15 mouse cellular contexts compared by ENCODE assay signal in genomic region chr4:148415575-148415974, GRCm38 (mm10). TPM values are rescaled to one million over a fixed set of nuclear protein-coding genes. Genes with fewer than 3 reads are reported as not detected.
DNase-seq lines count a peak whose midpoint lies in the region; ATAC-seq lines count a peak whose summit lies in the region.
"Had no signal": no experiment of that assay in that cellular context is flagged by ENCODE, and none has a peak within 500 bp of the region (broad histone marks: within the 10 kb centered on the region; RNA-seq: fewer than 3 reads in every experiment).

No protein-coding gene starts in this region.

- no peak for DNase-seq in midbrain, embryonic 11.5 days (ENCODE audit: low spot score, missing footprints)
- no peak for DNase-seq in adrenal gland, adult 2 months
- DNase-seq in c-Kit-positive CD71-positive TER-119-positive erythroid progenitor cells, embryonic 14.5 days (ENCODE audit: low spot score), result no peak
- DNase-seq: cerebellum, postnatal 14 days; heart, adult 18-20 months; kidney, postnatal 10 days; liver; right cerebral cortex, postnatal 25 days had no signal

- H3K4me1 ChIP-seq in forebrain, embryonic 13.5 days, result peaks cover 21% of the 10 kb centered on the region
- peaks cover 4% of the 10 kb centered on the region; the same call in 1 of the 2 replicates for H3K4me1 ChIP-seq in forebrain, embryonic 16.5 days (replicated peaks; ENCODE audit: control insufficient read depth, insufficient read depth, low read length)
- H3K4me1 ChIP-seq in midbrain, embryonic 13.5 days (replicated peaks), result peaks cover 36% of the 10 kb centered on the region
- H3K4me1 ChIP-seq in midbrain, embryonic 11.5 days (ENCODE audit: control insufficient read depth, insufficient read depth, low read length), result peaks cover 22% of the 10 kb centered on the region
- H3K4me1 ChIP-seq in limb, embryonic 13.5 days, result peaks cover 22% of the 10 kb centered on the region
- H3K4me1 ChIP-seq: lung, embryonic 15.5 days had no signal

- 13% methylated on average over 16 of the region's 16 CpGs for WGBS in forebrain, embryonic 13.5 days
- WGBS in forebrain, embryonic 16.5 days, result 17% methylated on average over 16 of the region's 16 CpGs
- WGBS in midbrain, embryonic 13.5 days, result 16% methylated on average over 16 of the region's 16 CpGs
- WGBS in midbrain, embryonic 11.5 days, result 19% methylated on average over 16 of the region's 16 CpGs
- WGBS in limb, embryonic 13.5 days, result 3% methylated on average over 16 of the region's 16 CpGs

- no peak overlapping the region for H3K27ac ChIP-seq in forebrain, embryonic 13.5 days
- no peak overlapping the region for H3K27ac ChIP-seq in forebrain, embryonic 16.5 days (ENCODE audit: low read length)
- peak overlapping the region; percentile 31; the same call in 1 of the 2 replicates for H3K27ac ChIP-seq in midbrain, embryonic 13.5 days
- H3K27ac ChIP-seq in midbrain, embryonic 11.5 days (ENCODE audit: low read depth, low read length), result no peak overlapping the region
- no peak overlapping the region for H3K27ac ChIP-seq in limb, embryonic 13.5 days
- H3K27ac ChIP-seq: lung, embryonic 15.5 days had no signal

- H3K27me3 ChIP-seq in forebrain, embryonic 13.5 days, result peaks cover 15% of the 10 kb centered on the region
- H3K27me3 ChIP-seq in forebrain, embryonic 16.5 days (replicated peaks; ENCODE audit: control insufficient read depth, insufficient read depth, low read length), result peaks cover 2% of the 10 kb centered on the region; the same call in 1 of the 2 replicates
- peaks cover 11% of the 10 kb centered on the region for H3K27me3 ChIP-seq in midbrain, embryonic 13.5 days
- peaks cover 6% of the 10 kb centered on the region; the same call in 1 of the 2 replicates for H3K27me3 ChIP-seq in midbrain, embryonic 11.5 days (ENCODE audit: control insufficient read depth, insufficient read depth, low read length)
- H3K27me3 ChIP-seq in limb, embryonic 13.5 days, result peaks cover 30% of the 10 kb centered on the region

- peak; percentile 53; the same call in 1 of the 2 replicates for ATAC-seq in forebrain, embryonic 13.5 days
- no peak for ATAC-seq in forebrain, embryonic 16.5 days
- peak; percentile 40 for ATAC-seq in midbrain, embryonic 13.5 days
- ATAC-seq in midbrain, embryonic 11.5 days (ENCODE audit: low FRiP score), result no peak
- ATAC-seq in limb, embryonic 13.5 days (ENCODE audit: low FRiP score, low read depth), result no peak
- no peak for ATAC-seq in megakaryocyte-erythroid progenitor cell, adult 5-6 weeks (replicated peaks; ENCODE audit: low FRiP score, low TSS enrichment, poor library complexity, severe bottlenecking)

- H3K36me3 ChIP-seq in forebrain, embryonic 13.5 days (ENCODE audit: poor library complexity, severe bottlenecking), result no peaks in the 10 kb centered on the region
- no peaks in the 10 kb centered on the region for H3K36me3 ChIP-seq in forebrain, embryonic 16.5 days (ENCODE audit: control insufficient read depth, insufficient read depth)
- no peaks in the 10 kb centered on the region for H3K36me3 ChIP-seq in midbrain, embryonic 13.5 days
- H3K36me3 ChIP-seq in midbrain, embryonic 11.5 days (ENCODE audit: control insufficient read depth, insufficient read depth, low read length), result no peaks in the 10 kb centered on the region
- H3K36me3 ChIP-seq in limb, embryonic 13.5 days, result no peaks in the 10 kb centered on the region
- H3K36me3 ChIP-seq: lung, embryonic 15.5 days had no signal

- H3K4me3 ChIP-seq in forebrain, embryonic 13.5 days, result no peak overlapping the region
- no peak overlapping the region for H3K4me3 ChIP-seq in forebrain, embryonic 16.5 days (replicated peaks; ENCODE audit: low read length)
- H3K4me3 ChIP-seq in midbrain, embryonic 13.5 days (replicated peaks), result no peak overlapping the region
- no peak overlapping the region for H3K4me3 ChIP-seq in midbrain, embryonic 11.5 days (ENCODE audit: low read depth, low read length)
- peak overlapping the region; percentile 14 for H3K4me3 ChIP-seq in limb, embryonic 13.5 days
- H3K4me3 ChIP-seq: lung, embryonic 15.5 days; megakaryocyte, embryonic 14.5 days had no signal

- 0 out of 2 replicates have a peak overlapping the region, but pooled peaks have one; percentile 5 for H3K9ac ChIP-seq in forebrain, embryonic 13.5 days
- H3K9ac ChIP-seq in forebrain, embryonic 16.5 days (replicated peaks; ENCODE audit: low read depth, low read length), result no peak overlapping the region
- H3K9ac ChIP-seq in midbrain, embryonic 13.5 days (replicated peaks), result no peak overlapping the region
- H3K9ac ChIP-seq in midbrain, embryonic 11.5 days (ENCODE audit: low read length), result no peak overlapping the region
- H3K9ac ChIP-seq in limb, embryonic 13.5 days, result peak overlapping the region; percentile 51
- H3K9ac ChIP-seq: lung, embryonic 15.5 days had no signal

- H3K4me2 ChIP-seq in forebrain, embryonic 13.5 days, result peak overlapping the region; percentile 16; the same call in 1 of the 2 replicates
- H3K4me2 ChIP-seq in forebrain, embryonic 16.5 days (ENCODE audit: low read length), result no peak overlapping the region
- H3K4me2 ChIP-seq in midbrain, embryonic 13.5 days (replicated peaks), result peak overlapping the region; percentile 15
- no peak overlapping the region for H3K4me2 ChIP-seq in midbrain, embryonic 11.5 days
- H3K4me2 ChIP-seq in limb, embryonic 13.5 days (replicated peaks), result peak overlapping the region; percentile 51
- H3K4me2 ChIP-seq: lung, embryonic 15.5 days had no signal

- no peaks in the 10 kb centered on the region for H3K9me3 ChIP-seq in forebrain, embryonic 13.5 days (replicated peaks)
- H3K9me3 ChIP-seq in forebrain, embryonic 16.5 days (ENCODE audit: control insufficient read depth, low read length), result no peaks in the 10 kb centered on the region
- H3K9me3 ChIP-seq in midbrain, embryonic 13.5 days, result no peaks in the 10 kb centered on the region
- H3K9me3 ChIP-seq in midbrain, embryonic 11.5 days (ENCODE audit: control insufficient read depth, low read length), result no peaks in the 10 kb centered on the region
- H3K9me3 ChIP-seq in limb, embryonic 13.5 days, result no peaks in the 10 kb centered on the region
- H3K9me3 ChIP-seq: lung, embryonic 15.5 days; megakaryocyte, embryonic 14.5 days had no signal

RNA-seq across cellular contexts. Expression of gene Ubiad1, which starts 29.0 kb away (rescaled TPM):
- 17.3 and 18.7 TPM in 2 replicates for polyA plus RNA-seq in forebrain, embryonic 13.5 days (2015; fragmentation: Nextera tagmentation; extraction: Ambion mirVana)
- polyA plus RNA-seq in forebrain, embryonic 16.5 days (2015; fragmentation: Nextera tagmentation; extraction: Ambion mirVana), result 19.4 and 20.4 TPM in 2 replicates
- polyA plus RNA-seq in midbrain, embryonic 13.5 days (2015; fragmentation: Nextera tagmentation; extraction: Ambion mirVana), result 20.5 and 22.2 TPM in 2 replicates
- 15.5 and 15.8 TPM in 2 replicates for polyA plus RNA-seq in midbrain, embryonic 11.5 days (2014; fragmentation: Nextera tagmentation; extraction: Ambion mirVana)
- 21.3 and 23.1 TPM in 2 replicates for polyA plus RNA-seq in limb, embryonic 13.5 days (2015; fragmentation: Nextera tagmentation; extraction: Ambion mirVana)
- 10 to 100 TPM; 16.0 to 22.3 TPM for total RNA-seq in adrenal gland, adult 2 months (2021)
- 25.4 and 30.2 TPM in 2 replicates for polyA plus RNA-seq in adrenal gland, adult 2 months (2012; rRNA removed)
- total RNA-seq in megakaryocyte-erythroid progenitor cell, adult 5-6 weeks (2014; fragmentation: Nextera tagmentation), result 14.9 and 21.7 TPM in 2 replicates
- 10.1 and 12.9 TPM in 2 replicates for total RNA-seq in megakaryocyte-erythroid progenitor cell, adult 5-6 weeks (2017)

RNA-seq across cellular contexts. Expression of gene Mtor, which starts 32.8 kb away (rescaled TPM):
- polyA plus RNA-seq in forebrain, embryonic 13.5 days (2015; fragmentation: Nextera tagmentation; extraction: Ambion mirVana), result 21.9 and 24.0 TPM in 2 replicates
- 23.1 and 24.2 TPM in 2 replicates for polyA plus RNA-seq in forebrain, embryonic 16.5 days (2015; fragmentation: Nextera tagmentation; extraction: Ambion mirVana)
- polyA plus RNA-seq in midbrain, embryonic 13.5 days (2015; fragmentation: Nextera tagmentation; extraction: Ambion mirVana), result 25.9 and 27.3 TPM in 2 replicates
- polyA plus RNA-seq in midbrain, embryonic 11.5 days (2014; fragmentation: Nextera tagmentation; extraction: Ambion mirVana), result 30.5 and 30.9 TPM in 2 replicates
- polyA plus RNA-seq in limb, embryonic 13.5 days (2015; fragmentation: Nextera tagmentation; extraction: Ambion mirVana), result 15.8 and 16.5 TPM in 2 replicates
- total RNA-seq in adrenal gland, adult 2 months (2021), result 10 to 100 TPM; 62.2 to 72.7 TPM
- 26.7 and 35.7 TPM in 2 replicates for polyA plus RNA-seq in adrenal gland, adult 2 months (2012; rRNA removed)
- 26.5 and 27.9 TPM in 2 replicates for total RNA-seq in megakaryocyte-erythroid progenitor cell, adult 5-6 weeks (2014; fragmentation: Nextera tagmentation)
- total RNA-seq in megakaryocyte-erythroid progenitor cell, adult 5-6 weeks (2017), result 9.1 and 12.2 TPM in 2 replicates

Comparison
In these comparisons a context has a peak if more than half of its experiments do, and no peak if none do; other contexts are left out.
1. ATAC-seq: peak in forebrain, embryonic 13.5 days (single experiment) and midbrain, embryonic 13.5 days (single experiment); none in forebrain, embryonic 16.5 days (single experiment), midbrain, embryonic 11.5 days (single experiment), limb, embryonic 13.5 days (single experiment) and megakaryocyte-erythroid progenitor cell, adult 5-6 weeks (single experiment).
2. H3K4me2 ChIP-seq: peak in forebrain, embryonic 13.5 days (single experiment), midbrain, embryonic 13.5 days (single experiment) and limb, embryonic 13.5 days (single experiment); none in forebrain, embryonic 16.5 days (single experiment) and midbrain, embryonic 11.5 days (single experiment).
3. H3K9ac ChIP-seq: peak in forebrain, embryonic 13.5 days (single experiment) and limb, embryonic 13.5 days (single experiment); none in forebrain, embryonic 16.5 days (single experiment), midbrain, embryonic 13.5 days (single experiment) and midbrain, embryonic 11.5 days (single experiment).